Mouse (Mus musculus) heart, embryonic 15.5 days (tissue): ENCODE data around the gene Chordc1. TPM values are rescaled to one million over a fixed set of nuclear protein-coding genes. Genes with fewer than 3 reads are reported as not detected.

ENCODE experiments used
- polyA plus RNA-seq: library from polyadenylated mRNA; unstranded; fragments of >200 nt; fragmentation: Nextera tagmentation; extraction: Ambion mirVana; gene quantifications from 2 replicates; pipeline ENCODE4 v1.2.1, GENCODE M21; 2015

Chordc1 gene
- polyA plus RNA-seq, 1 experiment from 2014 or later, result 75.4 TPM

Other genes starting within 250 kb of the Chordc1 start
- gene Naalad2, start 110.9 kb downstream of the Chordc1 start, polyA plus RNA-seq, result 4.9 and 5.7 TPM in 2 replicates
- not detected in 2 replicates for gene Ubtfl1, start 112.3 kb downstream of the Chordc1 start, polyA plus RNA-seq
- gene Mbd3l2, start 138.5 kb downstream of the Chordc1 start, polyA plus RNA-seq, result not detected in 2 replicates
- gene Zfp558, start 186.1 kb downstream of the Chordc1 start, polyA plus RNA-seq, result 2.6 and 3.4 TPM in 2 replicates
- gene Mbd3l1, start 186.2 kb downstream of the Chordc1 start, polyA plus RNA-seq, result not detected in 2 replicates